Mouse (Mus musculus): ENCODE results near the gene P2ry2. TPM values are rescaled to one million over a fixed set of nuclear protein-coding genes. Genes with fewer than 3 reads are reported as not detected.

Gene P2ry2
- 0.39 to 3.3 TPM (median 0.52 TPM) in 4 replicates for total RNA-seq (2023)

GRCm38 (mm10) chr7:101012541-101012940 is at the start of gene P2ry2:
Gene P2ry2 (minus strand): TSS chr7:101012866.

GRCm38 (mm10) chr7:100974135-100974903 is 38.3 kb downstream of the P2ry2 start, which contains the start of gene P2ry6:
Gene P2ry6 (minus strand): TSS chr7:100974649.

Other genes starting within 250 kb of the P2ry2 start
- gene Relt, start 149.4 kb downstream of the P2ry2 start, total RNA-seq (2023), result 25.2 to 36.1 TPM (median 29.0 TPM) in 4 replicates
- gene Arhgef17, start 80.8 kb downstream of the P2ry2 start, total RNA-seq (2023), result 0.06 to 0.24 TPM in 2 of 4 replicates, not detected in the others
- 0.28 to 0.40 TPM (median 0.39 TPM) in 4 replicates for gene P2ry6, start 38.2 kb downstream of the P2ry2 start, total RNA-seq (2023)
- 449 to 524 TPM (median 489 TPM) in 4 replicates for gene Fchsd2, start 80.0 kb upstream of the P2ry2 start, total RNA-seq (2023)